Mouse (Mus musculus) liver, embryonic 11.5 days (tissue): Measurements from ENCODE around the gene Sema3b. TPM values are rescaled to one million over a fixed set of nuclear protein-coding genes. Genes with fewer than 3 reads are reported as not detected.
A peak's percentile ranks its signal among the peaks of the same experiment; 100 is the strongest.

ENCODE experiments used
- ATAC-seq: fragments of 200-750 bp; cut with Nextera tagmentation; replicated peaks from 2 replicates; pipeline ENCODE4 v1.8.0; 2017; ENCODE audit warnings: moderate number of reproducible peaks, mild to moderate bottlenecking, moderate TSS enrichment, moderate library complexity; ENCODE audit not compliant: low FRiP score
- DNase-seq: peaks from one replicate; pipeline ENCODE4 v3.0.0-alpha.2; 2017; ENCODE audit warnings: low spot score
- H3K27ac ChIP-seq: fragments of 300-500 bp; sonication (generic); 2 replicates; pipeline ENCODE4 v1.5.1; 2014; ENCODE audit warnings: mild to moderate bottlenecking, low read depth, low read length, control low read depth
- H3K27me3 ChIP-seq: fragments of 300-500 bp; sonication (generic); replicated peaks from 2 replicates; pipeline ENCODE4 v1.6.1; 2014; ENCODE audit warnings: low read length, mixed read lengths; ENCODE audit not compliant: control insufficient read depth, insufficient read depth
- H3K36me3 ChIP-seq: fragments of 300-500 bp; sonication (generic); 2 replicates; pipeline ENCODE4 v1.6.1; 2014; ENCODE audit warnings: mild to moderate bottlenecking, low read length, moderate library complexity, mixed read lengths; ENCODE audit not compliant: control insufficient read depth, insufficient read depth
- H3K4me1 ChIP-seq: fragments of 300-500 bp; sonication (generic); replicated peaks from 2 replicates; pipeline ENCODE4 v1.6.1; 2014; ENCODE audit warnings: low read length, mixed read lengths; ENCODE audit not compliant: control insufficient read depth, insufficient read depth
- H3K4me2 ChIP-seq: fragments of 300-500 bp; sonication (generic); 2 replicates; pipeline ENCODE4 v1.6.1; 2014; ENCODE audit warnings: mild to moderate bottlenecking, control low read depth, moderate library complexity
- H3K4me3 ChIP-seq: fragments of 300-500 bp; sonication (generic); 2 replicates; pipeline ENCODE4 v1.5.1; 2014; ENCODE audit warnings: low read depth, low read length, control low read depth
- H3K9ac ChIP-seq: fragments of 300-500 bp; sonication (generic); 2 replicates; pipeline ENCODE4 v1.6.1; 2014; ENCODE audit warnings: low read depth, low read length, control low read depth
- H3K9me3 ChIP-seq: fragments of 300-500 bp; sonication (generic); 2 replicates; pipeline ENCODE4 v1.6.1; 2016; ENCODE audit warnings: low read length, inconsistent platforms, mixed read lengths; ENCODE audit not compliant: control insufficient read depth
- WGBS: fragments of 180-500 bp; shearing (Covaris S2); extraction: QIAGEN DNeasy Blood & Tissue Kit; methylation state at CpG from one replicate; pipeline ENCODE4 v1.1.7; 2014; 5-methylcytosine and 5-hydroxymethylcytosine counted together
- polyA plus RNA-seq: library from polyadenylated mRNA; unstranded; fragments of >200 nt; fragmentation: Nextera tagmentation; extraction: Ambion mirVana; gene quantifications from 2 replicates; pipeline ENCODE4 v1.2.1, GENCODE M21; 2014

Gene Sema3b
- polyA plus RNA-seq, 1 experiment from 2014 or later, result 0.63 TPM

DNA sequence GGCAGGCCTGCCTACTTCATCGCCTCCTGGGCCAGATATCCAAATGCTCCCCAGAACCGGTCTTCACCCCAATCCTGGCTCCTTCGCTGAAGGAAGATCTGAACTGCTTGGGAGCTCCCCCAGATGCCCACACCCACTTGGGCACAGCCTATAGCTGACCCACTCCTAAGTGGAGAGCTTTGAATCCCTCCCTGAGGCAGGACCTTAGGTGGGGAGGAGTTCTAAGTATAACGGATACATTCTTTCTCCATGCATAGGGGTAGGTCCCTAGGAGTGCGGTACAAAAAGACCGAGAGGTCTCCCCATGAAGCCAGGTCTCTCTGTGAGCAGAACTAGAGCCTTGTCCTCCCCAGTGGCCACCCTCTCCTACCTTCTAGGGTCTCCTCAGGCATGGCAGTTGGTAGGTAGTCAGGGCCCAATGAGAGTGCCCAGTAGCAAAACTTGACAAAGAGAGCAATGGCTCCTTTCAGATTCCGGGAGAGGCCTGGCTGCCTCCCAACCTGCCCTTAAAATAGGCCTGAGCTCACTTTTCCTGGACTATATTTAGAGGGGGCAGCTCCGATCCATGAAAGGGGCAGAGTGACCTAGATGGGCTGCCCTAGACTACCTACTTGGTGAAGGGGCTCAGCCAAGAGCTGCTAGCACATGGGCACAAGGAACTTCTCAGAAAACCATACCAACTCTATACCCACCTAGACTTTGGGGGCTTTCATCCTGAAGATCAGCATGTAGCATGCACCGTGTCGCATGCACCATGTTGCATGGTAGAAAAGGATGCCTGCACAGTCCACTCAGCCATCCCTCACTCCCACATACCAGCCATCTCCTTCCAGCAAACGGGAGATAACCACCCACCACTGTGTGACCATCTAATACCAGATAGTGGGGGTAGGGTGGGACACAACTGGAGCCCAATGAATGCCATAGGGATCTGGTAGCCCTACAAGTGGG, 12.1 kb downstream of the Sema3b start:
- Histone ChIP-seq H3K4me3 (no peak overlapping the region), H3K27me3 (peaks cover 24% of the 10 kb centered on the region), H3K27ac (no peak overlapping the region), H3K36me3 (peaks cover 29% of the 10 kb centered on the region), H3K9ac (no peak overlapping the region), H3K4me2 (no peak overlapping the region), H3K9me3 (no peaks in the 10 kb centered on the region), H3K4me1 (no peaks in the 10 kb centered on the region; the same call in 1 of the 2 replicates)
- DNase-seq (no peak), ATAC-seq (no peak)
- 81% methylated on average over 11 of the region's 11 CpGs for WGBS

DNA sequence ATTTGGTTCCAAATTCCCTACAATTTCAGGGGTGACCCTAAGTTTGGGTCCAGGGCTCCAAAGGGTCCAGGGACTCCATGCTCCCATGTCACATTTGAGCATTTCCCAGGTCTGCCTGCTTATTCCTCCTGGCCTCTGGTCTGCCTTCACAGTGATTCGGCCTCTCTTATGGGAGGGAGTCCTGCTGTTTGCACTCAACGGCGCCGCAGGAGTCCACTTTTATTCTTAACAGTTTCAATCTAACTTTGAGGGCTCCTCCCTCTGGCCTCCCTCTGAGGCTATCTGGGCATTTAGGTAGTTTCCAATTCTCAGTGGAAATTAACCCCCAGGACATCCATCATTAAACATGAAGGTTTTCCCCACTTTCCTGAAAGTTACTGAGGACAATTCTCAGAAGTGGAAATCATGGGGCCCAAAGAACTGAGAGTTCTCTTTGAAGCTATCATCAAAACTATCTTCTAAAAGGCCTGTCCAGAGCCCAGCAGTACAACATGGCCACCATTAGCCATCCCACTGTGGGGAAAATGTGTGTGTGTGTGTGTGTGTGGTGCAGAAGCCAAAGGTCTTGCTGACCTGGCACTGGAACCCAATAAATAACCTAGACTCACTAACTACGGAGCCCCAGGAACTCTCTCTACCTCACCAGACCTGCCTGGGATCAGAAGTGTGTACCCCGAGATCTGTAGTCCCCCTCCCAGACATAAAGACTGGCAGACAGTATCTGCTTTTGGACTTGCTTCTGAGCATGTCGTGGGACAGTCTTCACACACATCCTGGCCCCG, 14.6 kb downstream of the Sema3b start:
- ATAC-seq (no peak), DNase-seq (no peak)
- Histone ChIP-seq H3K4me3 (no peak overlapping the region), H3K9me3 (no peaks in the 10 kb centered on the region), H3K27ac (no peak overlapping the region), H3K9ac (no peak overlapping the region), H3K36me3 (peaks cover 52% of the 10 kb centered on the region), H3K27me3 (peaks cover 12% of the 10 kb centered on the region), H3K4me2 (no peak overlapping the region), H3K4me1 (peaks cover 13% of the 10 kb centered on the region)
- 81% methylated on average over 8 of the region's 8 CpGs for WGBS

DNA sequence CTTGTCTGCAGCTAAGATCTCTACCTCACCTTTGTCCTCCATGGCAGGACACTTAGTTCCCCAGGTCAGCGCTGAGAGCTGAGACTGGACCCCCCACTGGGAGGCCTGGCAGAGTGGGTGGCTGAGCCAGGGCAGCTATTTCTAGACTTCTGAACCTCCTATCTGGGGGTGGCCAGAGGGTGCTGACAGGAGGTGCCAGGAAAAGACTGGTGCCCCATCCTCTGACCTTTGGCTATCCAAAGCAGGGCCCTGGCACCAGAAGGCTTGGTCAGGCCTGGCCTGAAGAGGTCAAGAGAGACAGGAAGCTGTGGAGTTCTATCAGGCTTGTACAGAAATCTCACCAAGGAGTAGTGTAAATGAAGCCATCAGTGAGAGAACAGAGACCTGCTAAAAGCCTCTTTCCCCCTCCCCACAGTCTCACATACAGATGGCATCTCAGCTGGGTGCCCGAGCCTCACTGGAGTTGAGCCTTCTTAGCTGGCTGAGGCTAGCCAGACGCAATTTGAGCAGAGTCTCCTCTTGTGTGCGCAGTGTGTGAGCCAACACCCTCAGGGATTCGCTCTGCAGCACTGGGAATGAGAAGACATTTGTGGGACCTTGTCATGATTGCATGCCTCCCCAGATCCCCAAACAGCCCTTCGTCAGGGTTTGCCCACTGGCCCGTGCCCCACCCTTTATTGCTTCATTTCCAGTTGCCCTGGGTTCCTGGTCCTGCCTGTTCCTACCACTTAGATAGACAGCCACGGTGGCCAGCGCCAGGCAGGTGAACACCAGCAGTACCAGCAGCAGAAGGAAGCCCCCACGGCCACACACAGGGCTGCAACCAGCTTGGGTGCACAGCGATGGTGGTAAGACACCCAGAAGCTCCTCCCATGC, 15.7 kb downstream of the Sema3b start:
- ATAC-seq, result no peak
- H3K27me3 ChIP-seq, result peaks cover under 1% of the 10 kb centered on the region; the same call in 1 of the 2 replicates
- peaks cover 24% of the 10 kb centered on the region for H3K4me1 ChIP-seq
- DNase-seq, result no peak
- H3K4me2 ChIP-seq, result no peak overlapping the region
- no peak overlapping the region for H3K4me3 ChIP-seq
- no peak overlapping the region for H3K9ac ChIP-seq
- H3K27ac ChIP-seq, result no peak overlapping the region
- WGBS, result 85% methylated on average over 11 of the region's 11 CpGs
- H3K36me3 ChIP-seq, result peaks cover 52% of the 10 kb centered on the region
- H3K9me3 ChIP-seq, result no peaks in the 10 kb centered on the region

DNA sequence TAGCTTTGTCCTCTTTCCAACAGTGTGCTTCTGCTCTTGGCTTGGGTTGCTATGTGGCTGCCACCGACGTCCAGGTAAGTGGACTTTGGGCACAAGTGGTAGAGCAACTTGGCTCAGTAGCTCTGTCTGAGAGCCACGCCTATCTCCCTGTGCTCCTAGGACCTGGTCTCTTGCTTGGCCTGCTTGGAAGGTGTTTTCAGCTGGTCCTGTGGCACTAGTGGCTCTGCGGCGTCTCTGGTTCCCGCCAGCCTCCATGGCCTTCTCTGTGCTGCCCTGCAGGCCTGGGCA, 18.3 kb downstream of the Sema3b start:
- Histone ChIP-seq H3K4me2 (peak overlapping the region; percentile 83), H3K36me3 (peaks cover 50% of the 10 kb centered on the region), H3K9me3 (no peaks in the 10 kb centered on the region), H3K27me3 (no peaks in the 10 kb centered on the region), H3K4me3 (peak overlapping the region; percentile 91), H3K9ac (peak overlapping the region; percentile 26; the same call in 1 of the 2 replicates), H3K27ac (no peak overlapping the region), H3K4me1 (peaks cover 31% of the 10 kb centered on the region)
- no peak for DNase-seq
- ATAC-seq, result no peak
- 94% methylated on average over 6 of the region's 6 CpGs for WGBS

DNA sequence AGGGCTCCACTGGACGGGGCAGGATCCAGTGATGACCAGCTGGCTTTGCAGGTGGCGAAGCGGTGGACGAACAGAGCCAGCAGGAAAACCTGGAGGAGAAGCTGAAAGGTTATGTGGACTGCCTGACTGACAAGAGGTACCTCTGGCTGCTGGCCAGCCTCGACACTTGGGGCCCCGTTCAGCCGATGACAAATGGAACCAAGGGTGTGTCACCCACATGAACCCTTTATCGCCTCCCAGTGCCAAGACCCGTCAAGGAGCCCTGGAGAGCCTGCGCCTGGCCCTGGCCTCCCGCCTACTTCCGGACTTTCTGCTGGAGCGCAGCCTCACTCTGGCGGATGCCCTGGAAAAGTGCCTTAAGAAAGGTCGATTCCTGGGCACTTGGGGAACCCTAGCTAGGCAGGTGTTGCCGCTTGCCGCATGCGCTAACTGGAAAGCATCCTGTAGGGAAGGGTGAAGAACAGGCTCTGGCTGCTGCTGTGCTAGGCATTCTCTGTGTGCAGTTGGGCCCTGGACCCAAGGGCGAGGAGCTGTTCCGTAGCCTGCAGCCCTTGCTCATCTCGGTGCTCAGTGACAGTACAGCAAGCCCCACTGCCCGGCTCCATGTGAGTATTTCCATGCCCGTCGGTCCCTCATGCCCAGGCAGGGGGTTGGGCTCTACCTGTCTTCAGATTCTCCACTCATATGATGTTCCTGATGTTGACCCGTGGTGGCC, 18.8 kb downstream of the Sema3b start:
- Histone ChIP-seq H3K9ac (peak overlapping the region; percentile 96), H3K4me2 (peak overlapping the region; percentile 83), H3K36me3 (peaks cover 50% of the 10 kb centered on the region), H3K4me1 (peaks cover 31% of the 10 kb centered on the region), H3K27ac (peak overlapping the region; percentile 98), H3K9me3 (no peaks in the 10 kb centered on the region), H3K4me3 (peak overlapping the region; percentile 91), H3K27me3 (no peaks in the 10 kb centered on the region)
- 82% methylated on average over 25 of the region's 25 CpGs for WGBS
- DNase-seq (no peak), ATAC-seq (no peak)

DNA sequence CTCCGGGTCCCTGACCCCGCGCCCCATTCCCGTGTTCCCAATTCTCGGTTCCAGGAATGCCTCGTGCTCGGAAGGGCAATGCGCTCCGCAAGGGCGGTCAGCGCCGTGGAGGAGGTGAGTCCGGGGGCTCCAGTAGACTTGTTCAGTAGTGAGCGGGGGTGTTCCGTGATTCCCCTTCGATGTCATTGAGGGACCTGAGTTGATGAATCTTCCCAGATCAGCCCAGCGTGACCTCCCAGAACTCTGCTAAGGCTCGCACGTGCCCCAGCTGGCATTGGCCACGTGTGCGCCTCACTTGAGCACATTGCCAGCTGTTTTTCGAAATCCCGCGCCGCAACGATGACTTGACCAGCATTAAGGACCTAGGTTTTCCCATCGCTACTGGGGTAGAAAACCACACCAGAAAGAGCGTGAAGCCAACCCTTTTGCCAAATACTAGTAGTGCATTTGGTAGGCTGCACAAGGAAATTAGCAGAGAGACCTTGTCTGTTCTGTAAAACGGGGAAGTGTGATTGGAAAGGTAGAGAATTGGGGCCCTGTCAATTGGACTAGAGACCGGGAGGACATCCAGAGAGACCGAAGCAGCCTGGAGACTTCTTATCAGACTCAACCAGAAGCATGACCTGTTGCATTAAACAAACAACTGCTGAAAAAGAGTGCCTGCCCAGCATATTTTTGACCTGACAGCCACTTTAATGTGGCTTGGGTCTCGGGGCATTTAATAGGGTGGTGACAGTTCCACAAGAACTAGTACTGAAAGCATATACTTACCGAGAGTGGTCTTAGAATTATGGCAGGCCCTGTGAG, 21.0 kb downstream of the Sema3b start:
- peak overlapping the region; percentile 98 for H3K27ac ChIP-seq
- peak overlapping the region; percentile 83 for H3K4me2 ChIP-seq
- peaks cover 35% of the 10 kb centered on the region for H3K4me1 ChIP-seq
- no peaks in the 10 kb centered on the region for H3K27me3 ChIP-seq
- 1% methylated on average over 33 of the region's 33 CpGs for WGBS
- ATAC-seq, result 0 out of 2 replicates have a peak, but pooled peaks have one; percentile 13
- H3K9me3 ChIP-seq, result no peaks in the 10 kb centered on the region
- H3K4me3 ChIP-seq, result peak overlapping the region; percentile 91
- peaks cover 35% of the 10 kb centered on the region for H3K36me3 ChIP-seq
- no peak for DNase-seq
- H3K9ac ChIP-seq, result peak overlapping the region; percentile 96

DNA sequence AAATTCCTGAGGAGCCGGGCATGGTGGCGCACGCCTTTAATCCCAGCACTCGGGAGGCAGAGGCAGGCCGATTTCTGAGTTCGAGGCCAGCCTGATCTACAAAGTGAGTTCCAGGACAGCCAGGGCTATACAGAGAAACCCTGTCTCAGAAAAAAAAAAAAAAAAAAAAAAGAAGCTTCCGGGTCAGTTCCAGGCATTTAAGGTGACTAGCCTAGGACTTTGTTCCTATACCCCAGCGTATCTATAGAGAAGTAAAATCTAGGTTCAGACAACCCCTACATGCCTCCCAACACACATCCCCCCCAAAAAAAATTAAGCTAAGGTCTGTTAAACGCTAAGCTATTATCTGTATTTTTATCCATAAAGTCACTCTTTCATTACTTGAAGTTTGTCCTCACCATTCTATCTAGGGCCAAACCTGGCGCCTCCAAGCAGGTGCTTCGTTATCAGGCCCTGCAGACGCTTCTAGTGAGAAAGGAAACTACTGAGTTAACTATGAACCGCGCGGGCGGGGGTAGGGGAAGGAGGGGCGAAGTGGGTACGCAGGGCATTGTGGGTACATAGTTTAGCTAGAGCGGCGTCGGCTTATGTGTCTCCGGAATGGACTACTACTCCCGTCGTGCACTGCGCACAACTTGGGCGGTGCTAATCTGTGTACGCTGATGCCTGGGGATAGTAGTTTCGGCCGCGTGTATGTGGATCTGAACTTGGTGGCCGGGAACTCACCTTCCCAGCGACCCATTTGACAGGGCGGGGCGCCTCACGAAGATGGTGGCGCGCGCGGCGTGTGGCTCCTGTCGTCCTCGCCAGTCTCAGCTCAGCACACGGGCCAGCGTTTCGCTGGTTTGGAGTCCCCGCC, 21.8 kb downstream of the Sema3b start, which contains the start of gene Ifrd2:
Gene Ifrd2 (plus strand): TSS at position 669 of the 859 bp plus-strand sequence.
- H3K36me3 ChIP-seq, result peaks cover 33% of the 10 kb centered on the region
- H3K27ac ChIP-seq, result peak within 1 kb of the TSS; percentile 98
- WGBS, result 11% methylated on average over 46 of the region's 46 CpGs

More for the DNA sequence above, 21.8 kb downstream of the Sema3b start, which contains the start of gene Ifrd2:
- Histone ChIP-seq H3K4me3 (peak within 1 kb of the TSS; percentile 91), H3K9me3 (no peaks in the 10 kb centered on the region), H3K4me2 (peak within 1 kb of the TSS; percentile 83), H3K9ac (peak within 1 kb of the TSS; percentile 96), H3K27me3 (no peaks in the 10 kb centered on the region), H3K4me1 (peaks cover 41% of the 10 kb centered on the region)
- DNase-seq (peak; percentile 94), ATAC-seq (peak; percentile 94)
